Mouse (Mus musculus) heart, postnatal 0 days (tissue): ENCODE data around the gene Cpeb4.

Experiments
- CTCF ChIP-seq: IDR thresholded peaks from 2 replicates; pipeline ENCODE4 v1.5.1; 2016; ENCODE audit warnings: antibody characterized with exemption, control low read depth, low read depth
- EP300 ChIP-seq: IDR thresholded peaks from 2 replicates; pipeline ENCODE4 v1.6.1; 2016; ENCODE audit warnings: antibody characterized with exemption, low read depth

DNA sequence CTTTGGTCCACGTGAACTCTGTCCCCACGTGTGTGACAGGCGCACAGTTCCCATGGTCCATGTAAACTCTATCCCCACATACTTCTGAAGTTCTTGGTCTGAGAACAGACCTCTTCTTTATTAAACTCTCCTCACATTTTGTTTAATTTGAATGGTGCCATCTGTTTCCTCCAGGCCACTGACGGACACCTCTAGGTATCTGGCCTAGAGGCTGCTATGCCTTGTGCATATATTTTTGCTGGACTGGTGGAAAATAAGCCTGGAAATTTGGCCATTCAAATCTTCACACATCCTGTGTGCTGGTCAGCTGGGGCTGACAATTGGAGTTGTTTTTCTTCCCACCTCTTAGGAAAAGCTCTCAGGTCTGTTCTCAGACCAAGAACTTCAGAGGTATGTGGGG is 23.3 kb upstream of the Cpeb4 start:
- TF ChIP-seq CTCF (no peak), EP300 (no peak)
